Mouse (Mus musculus): ENCODE results near the gene E430018J23Rik.

DNA sequence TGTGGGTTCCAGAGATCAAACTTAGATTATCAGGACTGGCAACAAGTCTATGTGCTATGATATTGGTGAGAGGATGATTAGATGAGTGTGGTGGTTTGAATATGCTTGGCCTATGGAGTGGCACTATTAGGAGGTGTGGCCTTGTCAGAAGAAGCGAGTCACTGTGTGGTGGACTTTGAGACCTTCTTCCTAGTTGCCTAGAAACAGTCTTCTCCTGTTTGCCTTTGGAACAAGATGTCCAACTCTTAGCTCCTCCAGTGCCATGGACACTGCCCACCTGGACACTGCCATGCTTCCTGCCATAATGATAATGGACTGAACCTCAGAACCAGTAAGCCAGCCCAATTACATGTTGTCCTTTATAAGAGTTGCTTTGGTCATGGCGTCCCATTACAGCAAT lies 32.5 kb upstream of the E430018J23Rik start:
- no peak for TF ChIP-seq EP300 (IDR thresholded peaks at IDR 0.05; ENCODE audit: low read depth)
- TF ChIP-seq CTCF (IDR thresholded peaks at IDR 0.05; ENCODE audit: low read depth): no peak

All from liver, postnatal 0 days (tissue).